Mouse (Mus musculus): ENCODE data around the gene Tmprss13.

Gene Tmprss13

DNA sequence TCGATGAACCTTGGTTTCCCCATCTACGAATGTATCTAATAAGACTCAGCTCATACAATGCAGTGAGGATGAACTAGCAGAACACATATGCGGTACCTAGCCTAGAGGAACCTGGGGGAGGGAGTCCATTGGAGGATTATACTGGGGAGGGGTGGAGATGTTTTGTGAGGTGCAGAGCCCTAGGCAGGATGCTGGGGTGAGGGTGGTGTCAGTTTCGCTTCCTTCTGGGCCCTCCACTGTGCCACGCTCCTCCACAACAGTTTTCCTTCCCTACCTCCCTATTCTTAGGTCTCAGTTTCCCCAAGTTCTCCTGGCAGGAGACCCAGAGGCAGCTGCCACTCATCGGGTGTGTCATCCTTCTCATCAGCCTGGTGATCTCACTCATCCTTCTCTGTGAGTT is 10.7 kb downstream of the Tmprss13 start:
- no peak for DNase-seq (ENCODE audit: low spot score in 2 of 2)

GRCm38 (mm10) chr9:45337406-45337805 is 18.5 kb downstream of the Tmprss13 start:
- DNase-seq (ENCODE audit: low spot score in 2 of 2), result no peak

- DNase-seq (ENCODE audit: low spot score in 2 of 2), result no peak
These were observed 24.2 kb downstream of the Tmprss13 start for GRCm38 (mm10) chr9:45343066-45343465.

DNA sequence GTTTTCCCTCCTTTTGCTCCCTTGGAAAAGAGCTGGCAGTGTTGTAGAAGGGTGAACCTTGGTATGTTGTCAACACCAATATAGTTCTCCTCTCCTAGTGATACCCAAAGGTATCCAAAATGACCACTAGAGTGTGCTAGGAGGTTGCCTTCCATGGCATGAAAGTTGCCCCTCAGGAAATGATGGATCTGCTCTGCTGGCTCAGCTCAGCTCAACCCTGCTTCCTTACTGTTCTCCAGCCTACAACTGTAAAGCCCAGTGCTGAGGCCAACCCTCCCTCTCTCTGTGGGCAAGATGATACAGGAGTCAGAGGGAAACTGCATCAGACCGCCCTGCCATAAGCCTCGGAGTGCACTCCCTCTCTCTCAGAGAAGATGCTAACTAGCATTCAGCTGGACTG is 26.6 kb downstream of the Tmprss13 start:
- DNase-seq (ENCODE audit: low spot score in 2 of 2), result peak in 1 of 2 experiments; percentile 35

DNA sequence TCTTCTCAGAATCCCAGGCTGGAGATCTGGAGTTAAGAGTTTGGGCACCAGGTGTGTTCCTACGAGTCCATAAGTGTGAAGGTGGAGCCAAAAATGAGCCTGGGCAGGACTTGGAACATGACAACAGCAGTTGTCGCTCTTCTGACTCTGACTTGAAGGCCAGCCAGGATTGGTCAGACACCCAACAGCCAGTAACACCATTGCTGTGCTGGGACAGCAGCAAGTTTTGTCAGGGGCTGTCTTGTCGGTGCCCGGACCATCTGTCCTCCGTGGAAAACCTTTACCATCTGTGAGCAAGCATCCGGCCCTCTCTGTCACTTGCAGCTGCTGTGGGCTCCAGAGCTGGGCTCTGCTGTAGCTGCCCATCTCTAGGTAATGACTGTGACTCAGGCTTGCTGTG is 27.4 kb downstream of the Tmprss13 start:
- DNase-seq (ENCODE audit: low spot score in 2 of 2), result no peak

DNA sequence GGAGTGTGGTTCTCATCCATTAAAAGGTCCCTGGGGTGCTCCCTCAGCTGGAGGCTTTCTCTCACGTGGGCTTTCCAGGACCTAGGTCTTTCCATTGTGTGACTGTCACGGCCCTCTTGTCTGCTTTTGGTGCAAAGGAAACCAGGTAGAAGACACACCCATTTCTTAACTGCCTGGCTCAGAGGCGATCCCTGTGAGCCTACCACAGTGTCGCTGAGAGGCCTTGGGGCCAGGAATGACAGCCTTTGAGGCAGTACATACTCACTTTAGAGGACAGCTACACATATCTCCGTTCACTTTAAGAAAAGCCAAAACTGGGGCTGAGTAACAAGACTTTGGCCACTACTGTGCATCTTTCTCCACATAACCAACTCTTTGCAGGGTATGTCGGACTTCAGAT is 29.7 kb downstream of the Tmprss13 start:
- no peak for DNase-seq (ENCODE audit: low spot score in 2 of 2)

- no peak for DNase-seq (ENCODE audit: low spot score in 2 of 2)
These were observed 30.3 kb downstream of the Tmprss13 start for GRCm38 (mm10) chr9:45349181-45349580.

GRCm38 (mm10) chr9:45349851-45350250 is 31.0 kb downstream of the Tmprss13 start:
- no peak for DNase-seq (ENCODE audit: low spot score in 2 of 2)

DNA sequence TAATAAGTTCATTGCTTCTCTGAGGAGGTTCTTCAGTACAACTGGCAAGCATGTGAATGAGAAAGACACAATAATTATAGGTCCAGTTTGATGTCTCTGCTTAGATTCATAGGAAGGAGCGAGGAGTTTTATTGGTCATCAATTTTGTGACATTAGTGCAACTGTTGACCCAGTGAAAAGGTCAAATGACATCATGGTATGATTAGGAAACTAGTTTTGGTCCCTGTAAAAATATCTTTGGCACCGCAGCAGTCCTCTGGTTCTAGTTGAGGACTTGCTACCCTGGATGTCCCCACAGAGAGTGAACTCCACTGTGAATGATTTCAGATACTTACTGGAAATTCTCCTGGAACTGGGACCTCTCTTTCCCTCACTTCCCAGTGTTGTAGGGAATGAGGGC is 36.3 kb downstream of the Tmprss13 start:
- no peak for DNase-seq (ENCODE audit: low spot score in 2 of 2)

- no peak for DNase-seq (ENCODE audit: low spot score in 2 of 2)
These were observed 39.5 kb downstream of the Tmprss13 start for GRCm38 (mm10) chr9:45358356-45358755.

- DNase-seq (ENCODE audit: low spot score in 2 of 2), result peak; percentile 27 to 64
These were observed 43.2 kb downstream of the Tmprss13 start for GRCm38 (mm10) chr9:45362051-45362461.

DNA sequence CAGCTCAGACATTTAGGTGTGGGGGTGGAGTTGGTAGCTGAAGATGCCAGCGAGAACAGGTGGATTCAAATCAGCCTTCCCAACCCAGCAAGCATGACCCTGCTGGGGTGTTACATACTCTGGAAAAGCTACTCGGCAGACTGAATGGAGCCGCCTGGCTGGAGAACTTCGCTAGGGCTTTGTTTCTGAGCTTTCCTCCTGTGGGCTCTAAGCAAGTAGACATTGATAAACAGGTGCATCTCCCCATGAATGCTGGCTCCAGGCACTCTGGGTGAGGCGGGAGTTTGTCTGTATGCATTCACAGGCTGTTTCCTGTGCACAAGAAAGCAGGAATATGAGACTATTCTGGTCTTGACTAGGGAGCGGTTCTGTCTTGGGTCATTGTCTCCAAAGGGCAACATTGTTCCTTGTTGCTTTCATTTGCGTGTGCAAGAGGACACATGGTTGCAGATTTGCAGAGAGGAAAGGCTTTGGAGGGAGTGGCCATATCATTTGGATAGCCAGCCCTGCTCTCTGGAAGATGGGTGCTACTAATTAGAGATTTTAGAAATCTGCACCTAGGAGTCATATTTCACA is 44.8 kb downstream of the Tmprss13 start:
- DNase-seq (ENCODE audit: low spot score in 2 of 2), result no peak

DNA sequence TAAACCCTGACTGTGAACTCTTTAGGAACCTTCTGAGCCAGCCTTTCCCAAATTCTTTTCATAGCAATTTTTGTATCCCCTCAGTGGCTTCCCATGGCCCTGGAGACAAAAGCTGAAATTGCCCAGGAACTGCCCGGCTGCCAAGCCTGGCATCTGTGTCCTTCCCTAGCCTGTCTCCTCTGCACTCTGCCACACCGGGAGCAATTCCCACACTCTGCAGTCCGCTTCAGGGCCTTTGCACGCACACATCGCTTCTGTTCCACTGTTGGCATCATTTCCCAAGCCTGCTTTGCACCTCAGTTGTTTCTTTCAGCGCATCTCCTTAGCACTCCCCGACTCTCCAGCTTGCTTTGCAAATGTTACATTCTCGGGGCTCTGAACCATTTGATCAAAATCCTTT is 48.8 kb downstream of the Tmprss13 start:
- no peak for DNase-seq (ENCODE audit: low spot score in 2 of 2)

DNA sequence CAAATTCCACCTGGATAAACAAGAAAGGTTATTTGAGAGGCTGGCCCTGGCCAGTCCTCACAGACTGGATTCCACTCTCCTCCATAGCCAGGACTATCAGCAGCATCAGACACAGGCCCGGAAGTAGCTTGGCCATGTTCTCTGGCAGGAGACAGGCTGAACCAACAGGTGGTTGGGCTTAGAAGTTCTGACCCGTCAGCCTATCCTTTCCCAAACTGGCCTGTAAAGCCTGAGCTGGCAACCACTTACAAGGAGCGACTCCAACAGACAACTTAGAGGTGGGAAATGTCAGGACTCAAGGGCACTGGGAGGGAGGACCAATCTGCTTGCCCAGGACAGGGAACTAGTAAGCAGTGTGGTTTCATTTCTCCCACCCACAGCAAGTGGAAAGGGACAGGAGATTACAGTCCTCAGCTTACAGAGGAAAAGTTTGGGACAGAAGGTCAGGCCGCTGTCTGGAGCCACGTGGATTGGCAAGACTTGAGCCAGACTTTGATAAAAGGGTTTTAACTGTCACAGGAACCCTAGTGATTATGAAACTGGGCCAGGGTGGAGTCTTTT is 49.5 kb downstream of the Tmprss13 start:
- peak; percentile 66 to 69 for DNase-seq (ENCODE audit: low spot score in 2 of 2)

DNA sequence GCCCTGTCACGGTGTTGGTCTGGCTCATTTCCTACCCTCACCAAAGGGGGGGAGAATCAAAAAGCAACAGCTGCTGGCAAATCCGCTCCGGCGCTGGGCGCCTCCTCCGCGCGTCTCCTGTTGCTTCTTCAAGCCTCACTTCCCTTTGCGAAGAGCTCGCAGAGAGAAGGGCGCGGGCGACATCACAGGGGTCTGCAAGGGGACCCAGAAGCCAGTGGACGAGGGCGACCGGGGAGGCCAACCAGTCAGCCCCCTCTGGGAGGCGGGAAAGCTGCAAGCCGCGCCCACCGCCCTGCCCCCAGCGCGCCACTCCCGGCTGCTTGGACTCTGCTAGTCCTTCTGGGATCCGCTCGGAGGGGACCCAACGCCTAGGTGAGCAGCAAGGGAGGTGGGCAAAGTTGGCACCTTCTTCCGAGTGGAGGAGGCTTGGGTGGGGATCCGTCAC is 51.2 kb downstream of the Tmprss13 start, which contains the start of gene Fxyd6:
Gene Fxyd6 (plus strand): TSS at position 69 of the 445 bp plus-strand sequence.
- peak; percentile 59 to 61 for DNase-seq (ENCODE audit: low spot score in 2 of 2)

- DNase-seq (ENCODE audit: low spot score in 2 of 2), result no peak
These were observed 51.9 kb downstream of the Tmprss13 start for GRCm38 (mm10) chr9:45370616-45371336.

GRCm38 (mm10) chr9:45371337-45371707 is 52.4 kb downstream of the Tmprss13 start:
- DNase-seq (ENCODE audit: low spot score in 2 of 2), result no peak

- DNase-seq (ENCODE audit: low spot score in 2 of 2), result no peak
These were observed 55.0 kb downstream of the Tmprss13 start for GRCm38 (mm10) chr9:45373896-45374295.

- no peak for DNase-seq (ENCODE audit: low spot score in 2 of 2)
These were observed 56.1 kb downstream of the Tmprss13 start for GRCm38 (mm10) chr9:45374988-45375502.

DNA sequence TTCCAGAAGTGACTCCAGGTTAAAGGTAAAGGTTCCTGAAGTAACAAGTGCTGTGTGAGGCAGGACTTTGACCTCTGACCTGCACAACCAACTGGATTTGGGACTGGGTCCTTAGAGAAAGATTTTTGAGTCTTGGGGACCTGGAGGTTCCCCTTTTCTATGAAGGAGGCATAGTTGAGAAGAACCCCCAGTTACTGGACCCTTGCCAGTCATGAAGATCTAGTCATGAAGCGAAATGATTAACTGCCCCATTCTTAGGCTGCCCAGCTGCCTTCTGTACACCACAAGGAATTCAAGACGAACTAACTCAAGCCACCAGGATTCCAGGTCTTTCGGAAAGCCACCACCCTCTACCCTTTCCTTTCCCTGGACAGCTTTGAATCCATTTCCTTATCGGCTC is 57.5 kb downstream of the Tmprss13 start:
- DNase-seq (ENCODE audit: low spot score in 2 of 2), result no peak

DNA sequence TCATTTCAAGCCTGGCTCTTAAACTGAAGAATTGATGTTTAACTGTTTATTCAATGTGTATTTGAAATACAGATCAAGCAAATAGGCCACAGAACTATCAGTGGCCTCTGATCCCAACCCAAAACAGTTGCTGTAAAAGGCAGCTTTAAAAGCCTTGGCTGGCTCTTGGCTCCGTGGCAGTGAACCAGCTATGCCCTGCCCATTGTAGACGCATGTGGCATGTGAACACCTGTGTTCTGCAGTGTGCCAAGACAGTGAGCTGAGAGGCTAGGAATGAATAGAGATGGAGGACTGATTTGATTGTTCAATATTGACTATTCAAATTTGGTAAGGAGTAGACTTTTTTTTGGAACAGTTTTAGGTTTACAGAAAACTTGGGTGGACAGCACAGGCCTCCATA is 58.0 kb downstream of the Tmprss13 start:
- DNase-seq (ENCODE audit: low spot score in 2 of 2), result no peak

GRCm38 (mm10) chr9:45380411-45381251 is 61.7 kb downstream of the Tmprss13 start:
- no peak for DNase-seq (ENCODE audit: low spot score in 2 of 2)

All from heart, adult 9 months (tissue).